Mouse (Mus musculus) midbrain, embryonic 14.5 days (tissue): Measurements from ENCODE around the gene Ipo4. TPM values are rescaled to one million over a fixed set of nuclear protein-coding genes. Genes with fewer than 3 reads are reported as not detected.

Experiments
- ATAC-seq: fragments of 200-750 bp; cut with Nextera tagmentation; 2 replicates; pipeline ENCODE4 v1.8.0; 2017; ENCODE audit warnings: moderate number of reproducible peaks, moderate library complexity; ENCODE audit not compliant: low FRiP score, low TSS enrichment
- DNase-seq: peaks from one replicate; pipeline ENCODE4 v3.0.0-alpha.2; 2015
- H3K27ac ChIP-seq: fragments of 300-500 bp; sonication (generic); replicated peaks from 2 replicates; pipeline ENCODE4 v1.5.1; 2014; ENCODE audit warnings: mild to moderate bottlenecking, low read depth, low read length, moderate library complexity
- H3K27me3 ChIP-seq: fragments of 300-500 bp; sonication (generic); 2 replicates; pipeline ENCODE4 v1.6.1; 2014; ENCODE audit warnings: low read length, control low read depth, mixed read lengths; ENCODE audit not compliant: control insufficient read depth, insufficient read depth
- H3K36me3 ChIP-seq: fragments of 300-500 bp; sonication (generic); 2 replicates; pipeline ENCODE4 v1.6.1; 2014; ENCODE audit warnings: low read length, control low read depth; ENCODE audit not compliant: control insufficient read depth, insufficient read depth
- H3K4me1 ChIP-seq: fragments of 300-500 bp; sonication (generic); 2 replicates; pipeline ENCODE4 v1.6.1; 2014; ENCODE audit warnings: mild to moderate bottlenecking, antibody characterized with exemption, low read length, control low read depth; ENCODE audit not compliant: control insufficient read depth, insufficient read depth
- H3K4me2 ChIP-seq: fragments of 300-500 bp; sonication (generic); 2 replicates; pipeline ENCODE4 v1.6.1; 2014; ENCODE audit warnings: mild to moderate bottlenecking, low read length, moderate library complexity
- H3K4me3 ChIP-seq: fragments of 300-500 bp; sonication (generic); replicated peaks from 2 replicates; pipeline ENCODE4 v1.5.1; 2014; ENCODE audit warnings: low read depth, low read length
- H3K9ac ChIP-seq: fragments of 300-500 bp; sonication (generic); replicated peaks from 2 replicates; pipeline ENCODE4 v1.6.1; 2014; ENCODE audit warnings: mild to moderate bottlenecking, low read length, moderate library complexity
- H3K9me3 ChIP-seq: fragments of 300-500 bp; sonication (generic); 2 replicates; pipeline ENCODE4 v1.6.1; 2016; ENCODE audit warnings: low read length, control low read depth, mixed read lengths; ENCODE audit not compliant: control insufficient read depth
- WGBS: fragments of 180-500 bp; shearing (Covaris S2); extraction: QIAGEN DNeasy Blood & Tissue Kit; methylation state at CpG from one replicate; pipeline ENCODE4 v1.1.7; 2014; 5-methylcytosine and 5-hydroxymethylcytosine counted together
- polyA plus RNA-seq: library from polyadenylated mRNA; unstranded; fragments of >200 nt; fragmentation: Nextera tagmentation; extraction: Ambion mirVana; gene quantifications from 2 replicates; pipeline ENCODE4 v1.2.1, GENCODE M21; 2014

Ipo4 gene
- polyA plus RNA-seq, 1 experiment from 2014 or later, result 107 TPM

GRCm38 (mm10) chr14:55641291-55641690, 5.5 kb upstream of the Ipo4 start:
- 97% methylated on average over 13 of the region's 13 CpGs for WGBS
- no peak overlapping the region for H3K9ac ChIP-seq

GRCm38 (mm10) chr14:55640816-55641215, 5.1 kb upstream of the Ipo4 start:
- WGBS, result 98% methylated on average over 14 of the region's 14 CpGs
- no peak overlapping the region for H3K27ac ChIP-seq
- no peak overlapping the region for H3K4me2 ChIP-seq
- ATAC-seq, result no peak
- no peak for DNase-seq
- H3K36me3 ChIP-seq, result peaks cover 48% of the 10 kb centered on the region
- H3K4me3 ChIP-seq, result no peak overlapping the region
- no peaks in the 10 kb centered on the region for H3K27me3 ChIP-seq
- H3K9ac ChIP-seq, result no peak overlapping the region
- peaks cover 11% of the 10 kb centered on the region for H3K4me1 ChIP-seq
- H3K9me3 ChIP-seq, result no peaks in the 10 kb centered on the region

More at GRCm38 (mm10) chr14:55641291-55641690, 5.5 kb upstream of the Ipo4 start:
- Histone ChIP-seq H3K36me3 (peaks cover 48% of the 10 kb centered on the region), H3K4me3 (no peak overlapping the region), H3K9me3 (no peaks in the 10 kb centered on the region), H3K27ac (no peak overlapping the region), H3K4me2 (no peak overlapping the region), H3K27me3 (no peaks in the 10 kb centered on the region), H3K4me1 (peaks cover 11% of the 10 kb centered on the region)
- ATAC-seq, result no peak
- DNase-seq, result no peak

- WGBS, result 95% methylated on average over 9 of the region's 9 CpGs
- no peak for ATAC-seq
- Histone ChIP-seq H3K9ac (no peak within 1 kb of the TSS), H3K4me3 (no peak within 1 kb of the TSS), H3K4me1 (peaks cover 13% of the 10 kb centered on the region), H3K27ac (no peak within 1 kb of the TSS), H3K9me3 (no peaks in the 10 kb centered on the region), H3K4me2 (no peak within 1 kb of the TSS), H3K36me3 (peaks cover 61% of the 10 kb centered on the region), H3K27me3 (no peaks in the 10 kb centered on the region)
- DNase-seq, result no peak
Measured at GRCm38 (mm10) chr14:55637795-55638194, 2.0 kb upstream of the Ipo4 start, which contains the start of gene Gm49378. Gene Gm49378, minus strand, starts transcription at chr14:55637895.

- no peaks in the 10 kb centered on the region for H3K27me3 ChIP-seq
- H3K27ac ChIP-seq, result peak overlapping the region; percentile 79
- H3K9me3 ChIP-seq, result no peaks in the 10 kb centered on the region
- peaks cover 9% of the 10 kb centered on the region for H3K4me1 ChIP-seq
- peak overlapping the region; percentile 74 for H3K9ac ChIP-seq
- DNase-seq, result no peak
- H3K36me3 ChIP-seq, result peaks cover 74% of the 10 kb centered on the region
- WGBS, result 2% methylated on average over 23 of the region's 23 CpGs
- peak; percentile 51 for ATAC-seq
- H3K4me3 ChIP-seq, result peak overlapping the region; percentile 66
- peak overlapping the region; percentile 95 for H3K4me2 ChIP-seq
Measured at GRCm38 (mm10) chr14:55634874-55635522, 759 bp downstream of the Ipo4 start.

GRCm38 (mm10) chr14:55629312-55629711, 6.4 kb downstream of the Ipo4 start:
- Histone ChIP-seq H3K4me2 (no peak overlapping the region), H3K36me3 (peaks cover 97% of the 10 kb centered on the region), H3K27ac (no peak overlapping the region), H3K9ac (no peak overlapping the region), H3K27me3 (no peaks in the 10 kb centered on the region), H3K9me3 (no peaks in the 10 kb centered on the region), H3K4me3 (no peak overlapping the region), H3K4me1 (peaks cover under 1% of the 10 kb centered on the region)
- peak; percentile 29 for DNase-seq
- no peak for ATAC-seq
- 60% methylated on average over 5 of the region's 5 CpGs for WGBS

GRCm38 (mm10) chr14:55628077-55628827, 7.5 kb downstream of the Ipo4 start:
- no peaks in the 10 kb centered on the region for H3K27me3 ChIP-seq
- peaks cover 93% of the 10 kb centered on the region for H3K36me3 ChIP-seq
- H3K27ac ChIP-seq, result no peak overlapping the region
- H3K4me1 ChIP-seq, result no peaks in the 10 kb centered on the region
- no peak overlapping the region for H3K9ac ChIP-seq
- ATAC-seq (no peak), DNase-seq (no peak)
- WGBS, result 95% methylated on average over 27 of the region's 27 CpGs
- H3K9me3 ChIP-seq, result no peaks in the 10 kb centered on the region
- H3K4me3 ChIP-seq, result no peak overlapping the region
- H3K4me2 ChIP-seq, result no peak overlapping the region

GRCm38 (mm10) chr14:55618486-55619195, 17.1 kb downstream of the Ipo4 start:
- H3K4me3 ChIP-seq, result peak overlapping the region; percentile 19
- 58% methylated on average over 22 of the region's 22 CpGs for WGBS
- no peak overlapping the region for H3K27ac ChIP-seq
- ATAC-seq (no peak), DNase-seq (no peak)
- no peaks in the 10 kb centered on the region for H3K27me3 ChIP-seq
- no peaks in the 10 kb centered on the region for H3K9me3 ChIP-seq
- H3K4me2 ChIP-seq, result peak overlapping the region; percentile 28
- no peaks in the 10 kb centered on the region for H3K36me3 ChIP-seq
- H3K4me1 ChIP-seq, result no peaks in the 10 kb centered on the region
- H3K9ac ChIP-seq, result no peak overlapping the region

- 21% methylated on average over 21 of the region's 21 CpGs for WGBS
- Histone ChIP-seq H3K4me2 (peak within 1 kb of the TSS; percentile 28), H3K27me3 (no peaks in the 10 kb centered on the region), H3K36me3 (no peaks in the 10 kb centered on the region), H3K9me3 (no peaks in the 10 kb centered on the region), H3K9ac (no peak within 1 kb of the TSS), H3K4me3 (peak within 1 kb of the TSS; percentile 19), H3K4me1 (no peaks in the 10 kb centered on the region), H3K27ac (no peak within 1 kb of the TSS)
- DNase-seq, result peak; percentile 60
- ATAC-seq, result 0 out of 2 replicates have a peak, but pooled peaks have one; percentile 34
Measured at GRCm38 (mm10) chr14:55617822-55618221, 17.9 kb downstream of the Ipo4 start, which contains the start of gene Rec8. Gene Rec8, plus strand, starts transcription at chr14:55618037.
